Mouse (Mus musculus) hindbrain, postnatal 0 days (tissue): ENCODE data around the gene Psmd3. TPM values are rescaled to one million over a fixed set of nuclear protein-coding genes. Genes with fewer than 3 reads are reported as not detected.

Source experiments
- ATAC-seq: fragments of 200-750 bp; cut with Nextera tagmentation; 2 replicates; pipeline ENCODE4 v1.8.0; 2017; ENCODE audit warnings: mild to moderate bottlenecking, moderate TSS enrichment, moderate library complexity
- DNase-seq: peaks from one replicate; pipeline ENCODE4 v3.0.0-alpha.2; 2015; ENCODE audit warnings: low spot score
- H3K27ac ChIP-seq: fragments of 300-500 bp; sonication (generic); 2 replicates; pipeline ENCODE4 v1.5.1; 2014; ENCODE audit warnings: mild to moderate bottlenecking
- H3K27me3 ChIP-seq: fragments of 300-500 bp; sonication (generic); 2 replicates; pipeline ENCODE4 v1.6.1; 2014; ENCODE audit warnings: low read length, mixed read lengths; ENCODE audit not compliant: insufficient read depth
- H3K36me3 ChIP-seq: fragments of 300-500 bp; sonication (generic); 2 replicates; pipeline ENCODE4 v1.6.1; 2014; ENCODE audit warnings: low read length, mixed read lengths; ENCODE audit not compliant: insufficient read depth
- H3K4me1 ChIP-seq: fragments of 300-500 bp; sonication (generic); 2 replicates; pipeline ENCODE4 v1.6.1; 2014; ENCODE audit warnings: antibody characterized with exemption, low read length, mixed read lengths; ENCODE audit not compliant: insufficient read depth
- H3K4me2 ChIP-seq: fragments of 300-500 bp; sonication (generic); 2 replicates; pipeline ENCODE4 v1.6.1; 2014; ENCODE audit warnings: low read depth, mild to moderate bottlenecking, low read length, moderate library complexity, mixed read lengths
- H3K4me3 ChIP-seq: fragments of 300-500 bp; sonication (generic); 2 replicates; pipeline ENCODE4 v1.5.1; 2014; ENCODE audit warnings: low read length
- H3K9ac ChIP-seq: fragments of 300-500 bp; sonication (generic); replicated peaks from 2 replicates; pipeline ENCODE4 v1.6.1; 2014; ENCODE audit warnings: mild to moderate bottlenecking, low read length, moderate library complexity, mixed read lengths
- H3K9me3 ChIP-seq: fragments of 300-500 bp; sonication (generic); 2 replicates; pipeline ENCODE4 v1.6.1; 2016; ENCODE audit warnings: low read length, mixed read lengths
- CTCF ChIP-seq: IDR thresholded peaks from 2 replicates; pipeline ENCODE4 v1.5.1; 2016; ENCODE audit warnings: antibody characterized with exemption, control low read depth, low read depth
- WGBS: fragments of 180-500 bp; shearing (Covaris S2); extraction: QIAGEN DNeasy Blood & Tissue Kit; methylation state at CpG from one replicate; pipeline ENCODE4 v1.1.7; 2014; 5-methylcytosine and 5-hydroxymethylcytosine counted together
- polyA plus RNA-seq: library from polyadenylated mRNA; unstranded; fragments of >200 nt; fragmentation: Nextera tagmentation; extraction: Ambion mirVana; gene quantifications from 2 replicates; pipeline ENCODE4 v1.2.1, GENCODE M21; 2015
- total RNA-seq: library from RNA; depleted of rRNA; stranded (reverse); fragments of >200 nt; gene quantifications from 2 replicates; pipeline ENCODE4 v1.2.3, GENCODE M21; 2014

Psmd3 gene
- total and polyA plus RNA-seq, 2 experiments from 2014 or later, result 143 to 190 TPM

DNA sequence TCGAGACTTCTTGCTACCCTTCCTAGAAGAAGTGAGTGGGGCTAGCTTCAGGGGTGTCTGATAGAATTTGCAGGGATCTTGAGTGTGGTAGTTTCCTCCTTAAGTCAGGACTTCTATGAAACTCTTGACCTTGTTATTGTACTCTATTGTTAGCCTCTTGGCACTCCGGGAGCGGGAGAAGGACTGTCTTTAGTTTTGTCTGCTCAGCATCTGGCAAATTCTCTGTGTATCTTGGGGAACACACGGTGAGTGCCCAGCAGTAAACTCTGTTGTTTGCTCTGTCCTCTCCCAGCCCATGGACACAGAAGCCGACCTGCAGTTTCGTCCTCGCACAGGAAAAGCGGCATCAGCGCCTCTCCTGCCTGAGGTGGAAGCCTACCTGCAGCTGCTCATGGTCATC, 3.3 kb downstream of the Psmd3 start:
- H3K4me1 ChIP-seq, result peaks cover 6% of the 10 kb centered on the region
- TF ChIP-seq CTCF, result no peak
- no peak overlapping the region for H3K27ac ChIP-seq
- ATAC-seq, result no peak
- H3K9ac ChIP-seq, result no peak overlapping the region
- H3K4me3 ChIP-seq, result no peak overlapping the region
- DNase-seq, result no peak
- 94% methylated on average over 9 of the region's 9 CpGs for WGBS
- H3K4me2 ChIP-seq, result no peak overlapping the region
- H3K27me3 ChIP-seq, result no peaks in the 10 kb centered on the region
- no peaks in the 10 kb centered on the region for H3K9me3 ChIP-seq
- H3K36me3 ChIP-seq, result peaks cover 42% of the 10 kb centered on the region

DNA sequence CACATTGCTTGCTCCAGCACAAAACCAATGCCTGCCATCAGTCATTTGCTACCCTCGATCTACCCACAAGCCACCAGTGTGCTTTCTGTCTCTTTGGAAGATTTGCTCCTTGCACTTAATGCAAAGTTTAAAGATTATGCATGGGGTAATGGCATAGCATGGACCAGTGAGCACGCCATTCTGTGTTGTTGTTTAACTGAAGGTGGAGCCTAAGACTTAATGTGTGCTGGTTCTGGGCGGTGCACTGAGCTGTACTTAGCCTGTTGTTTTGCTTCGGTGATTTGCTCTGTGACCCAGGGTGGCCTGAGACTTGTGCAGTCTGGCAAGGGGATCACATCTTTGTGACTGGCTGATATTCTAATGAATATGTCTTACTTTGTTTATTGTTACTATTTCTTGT, 4.6 kb downstream of the Psmd3 start:
- no peak for TF ChIP-seq CTCF
- Histone ChIP-seq H3K4me3 (no peak overlapping the region), H3K27ac (no peak overlapping the region), H3K9me3 (no peaks in the 10 kb centered on the region), H3K4me2 (no peak overlapping the region), H3K9ac (no peak overlapping the region), H3K27me3 (no peaks in the 10 kb centered on the region), H3K36me3 (peaks cover 55% of the 10 kb centered on the region), H3K4me1 (peaks cover 6% of the 10 kb centered on the region)
- DNase-seq (no peak), ATAC-seq (no peak)
- 85% methylated on average over 4 of the region's 4 CpGs for WGBS

DNA sequence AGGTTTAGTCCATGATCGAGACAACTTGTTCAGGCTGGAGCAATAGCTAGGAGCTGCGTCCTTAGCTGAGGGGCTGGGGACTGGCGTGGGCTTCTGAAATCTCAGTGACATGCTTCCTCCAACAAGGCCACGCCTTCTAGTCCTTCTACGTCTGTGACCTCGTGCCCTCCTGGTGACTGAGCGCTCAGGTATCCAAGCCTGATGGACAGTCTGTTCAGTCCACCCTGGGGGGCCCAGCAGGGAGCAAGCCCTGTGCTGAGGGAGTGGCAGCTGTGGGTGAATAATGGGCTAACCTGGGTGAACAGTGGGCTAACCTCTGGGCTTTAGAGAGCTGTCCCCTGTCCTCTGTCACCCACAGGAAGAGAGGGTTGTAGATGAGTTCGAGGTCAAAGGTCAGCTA, 5.7 kb downstream of the Psmd3 start:
- no peak overlapping the region for H3K4me2 ChIP-seq
- H3K27me3 ChIP-seq, result no peaks in the 10 kb centered on the region
- 81% methylated on average over 8 of the region's 8 CpGs for WGBS
- no peak for ATAC-seq
- H3K9ac ChIP-seq, result no peak overlapping the region
- H3K4me3 ChIP-seq, result no peak overlapping the region
- no peak overlapping the region for H3K27ac ChIP-seq
- no peaks in the 10 kb centered on the region for H3K9me3 ChIP-seq
- H3K36me3 ChIP-seq, result peaks cover 63% of the 10 kb centered on the region
- TF ChIP-seq CTCF, result no peak
- peaks cover 6% of the 10 kb centered on the region for H3K4me1 ChIP-seq
- DNase-seq, result no peak

DNA sequence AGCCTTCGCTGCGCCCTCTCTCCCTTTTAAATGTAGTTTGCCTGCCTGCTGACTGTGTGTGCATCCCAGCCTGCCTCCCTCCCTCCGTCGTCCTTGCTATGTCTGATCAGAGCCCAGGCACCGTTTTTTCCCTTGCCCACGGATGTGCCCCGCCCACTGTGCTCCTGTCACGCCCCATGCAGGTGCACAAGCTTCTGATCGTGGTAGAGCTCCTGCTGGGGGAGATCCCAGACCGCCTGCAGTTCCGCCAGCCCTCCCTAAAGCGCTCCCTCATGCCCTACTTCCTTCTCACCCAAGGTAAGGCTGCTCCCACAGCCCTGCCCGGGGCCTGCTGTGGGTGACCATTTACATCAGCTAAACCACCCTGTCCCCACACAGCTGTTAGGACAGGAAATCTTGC, 10.8 kb downstream of the Psmd3 start:
- Histone ChIP-seq H3K36me3 (peaks cover 61% of the 10 kb centered on the region), H3K27me3 (no peaks in the 10 kb centered on the region), H3K9ac (no peak overlapping the region), H3K9me3 (no peaks in the 10 kb centered on the region), H3K4me1 (no peaks in the 10 kb centered on the region), H3K27ac (no peak overlapping the region), H3K4me2 (no peak overlapping the region), H3K4me3 (no peak overlapping the region)
- DNase-seq, result no peak
- ATAC-seq, result no peak
- WGBS, result 79% methylated on average over 13 of the region's 13 CpGs
- no peak for TF ChIP-seq CTCF

DNA sequence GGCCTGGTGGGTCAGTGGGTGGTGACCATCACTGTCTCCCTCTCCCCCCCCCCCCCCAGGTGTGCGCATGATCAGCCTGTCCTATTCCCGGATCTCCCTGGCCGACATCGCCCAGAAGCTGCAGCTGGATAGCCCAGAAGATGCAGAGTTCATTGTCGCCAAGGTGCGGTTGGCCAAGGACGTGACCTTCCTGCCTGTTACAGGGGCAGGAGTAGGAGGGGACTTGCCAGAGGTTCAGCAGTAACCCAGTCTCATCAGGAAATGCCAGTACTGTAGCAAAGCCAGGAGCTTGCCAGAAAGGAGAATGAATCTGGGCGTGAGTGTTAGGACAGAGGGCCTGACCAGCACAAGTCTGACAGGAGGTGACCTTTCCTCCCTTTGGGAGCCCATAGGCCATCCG, 11.4 kb downstream of the Psmd3 start:
- no peak overlapping the region for H3K4me3 ChIP-seq
- no peak overlapping the region for H3K4me2 ChIP-seq
- no peaks in the 10 kb centered on the region for H3K27me3 ChIP-seq
- no peak overlapping the region for H3K9ac ChIP-seq
- TF ChIP-seq CTCF, result no peak
- no peaks in the 10 kb centered on the region for H3K9me3 ChIP-seq
- H3K4me1 ChIP-seq, result no peaks in the 10 kb centered on the region
- WGBS, result 88% methylated on average over 9 of the region's 9 CpGs
- H3K27ac ChIP-seq, result no peak overlapping the region
- no peak for DNase-seq
- ATAC-seq, result no peak
- H3K36me3 ChIP-seq, result peaks cover 60% of the 10 kb centered on the region

DNA sequence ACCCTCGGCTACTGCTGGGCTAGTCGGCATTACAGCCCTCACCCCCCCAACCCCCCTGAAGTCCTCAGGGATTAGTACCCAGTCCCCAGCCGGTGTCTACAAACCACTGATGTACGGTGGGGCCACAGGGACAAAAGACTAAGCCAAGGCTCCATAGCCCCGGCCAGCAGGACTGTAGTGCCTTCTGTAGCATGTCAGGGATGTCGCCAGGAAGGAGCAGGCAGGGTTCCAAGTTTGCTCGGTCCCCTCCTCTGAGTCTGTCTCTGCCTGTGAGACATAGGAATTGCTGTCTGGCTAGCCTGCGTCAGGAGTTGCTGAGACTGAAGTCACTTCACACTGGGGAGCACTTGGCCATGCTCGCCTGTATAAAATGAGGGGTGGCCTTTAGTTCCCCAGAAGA, 11.9 kb downstream of the Psmd3 start:
- no peak overlapping the region for H3K4me3 ChIP-seq
- H3K27ac ChIP-seq, result no peak overlapping the region
- DNase-seq (no peak), ATAC-seq (no peak)
- no peaks in the 10 kb centered on the region for H3K9me3 ChIP-seq
- H3K4me2 ChIP-seq, result no peak overlapping the region
- peaks cover 58% of the 10 kb centered on the region for H3K36me3 ChIP-seq
- H3K27me3 ChIP-seq, result no peaks in the 10 kb centered on the region
- WGBS, result 57% methylated on average over 9 of the region's 9 CpGs
- H3K9ac ChIP-seq, result no peak overlapping the region
- no peak for TF ChIP-seq CTCF
- H3K4me1 ChIP-seq, result no peaks in the 10 kb centered on the region

DNA sequence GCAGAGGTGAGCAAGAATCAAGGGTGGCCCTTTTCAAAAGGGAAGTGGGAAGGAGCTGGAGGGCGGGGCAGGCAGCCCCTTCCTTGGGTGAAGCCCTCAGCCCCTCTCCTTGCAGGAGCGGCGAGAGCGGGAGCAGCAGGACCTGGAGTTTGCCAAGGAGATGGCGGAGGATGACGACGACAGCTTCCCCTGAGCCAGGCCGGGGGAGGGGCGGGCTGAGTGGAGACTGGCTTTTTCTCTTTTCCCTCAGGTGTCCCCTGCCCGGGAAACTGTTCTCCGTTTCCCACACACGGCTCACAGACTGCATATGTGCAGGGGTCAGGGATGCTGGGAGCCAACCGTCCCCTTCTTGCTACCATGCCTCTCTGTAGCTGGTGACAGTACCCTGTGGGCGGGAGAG, 13.1 kb downstream of the Psmd3 start:
- H3K9ac ChIP-seq, result no peak overlapping the region
- DNase-seq, result no peak
- H3K36me3 ChIP-seq, result peaks cover 47% of the 10 kb centered on the region
- 74% methylated on average over 14 of the region's 14 CpGs for WGBS
- ATAC-seq, result no peak
- H3K4me3 ChIP-seq, result no peak overlapping the region
- no peaks in the 10 kb centered on the region for H3K4me1 ChIP-seq
- H3K4me2 ChIP-seq, result no peak overlapping the region
- no peaks in the 10 kb centered on the region for H3K27me3 ChIP-seq
- no peak for TF ChIP-seq CTCF
- H3K27ac ChIP-seq, result no peak overlapping the region; the same call in 1 of the 2 replicates
- H3K9me3 ChIP-seq, result no peaks in the 10 kb centered on the region
